Mouse (Mus musculus): ENCODE measurements at regions not wholly inside any gene's neighbourhood (a gene's known extent, or its start where the extent isn't known, plus 50 kb on each side); places are given as distances from the start of the nearest gene placed in this dataset.

- H3K27me3 ChIP-seq (ENCODE audit: control insufficient read depth, insufficient read depth, low read length), result no peaks in the 10 kb centered on the region
- H3K4me3 ChIP-seq (ENCODE audit: insufficient read depth, low read depth, low read length), result no peak overlapping the region
- no peaks in the 10 kb centered on the region for H3K79me2 ChIP-seq (ENCODE audit: control insufficient read depth, insufficient read depth, low read length)
- no peaks in the 10 kb centered on the region for H3K36me3 ChIP-seq (ENCODE audit: control insufficient read depth, insufficient read depth, low read length)
- no peaks in the 10 kb centered on the region for H3K4me1 ChIP-seq (ENCODE audit: control insufficient read depth, insufficient read depth, low read length)
- 21% methylated on average over 6 of the region's 6 CpGs for WGBS
- DNase-seq (ENCODE audit: extremely low read depth, low read depth, low spot score), result no peak
- TF ChIP-seq POLR2A (IDR thresholded peaks at IDR 0.05; ENCODE audit: extremely low read depth, insufficient read depth, low read length), result no peak
- no peak for TF ChIP-seq CTCF (IDR thresholded peaks at IDR 0.05; ENCODE audit: low read depth, low read length)
- H3K27ac ChIP-seq (replicated peaks; ENCODE audit: insufficient read depth, low read depth, low read length), result no peak overlapping the region
- H3K9ac ChIP-seq (ENCODE audit: low read depth, low read length), result no peak overlapping the region
These were observed 209.7 kb downstream of the Igsf11 start for GRCm38 (mm10) chr16:39102151-39102550.

GRCm38 (mm10) chr16:39103360-39104095, 211.1 kb downstream of the Igsf11 start:
- no peaks in the 10 kb centered on the region for H3K27me3 ChIP-seq (ENCODE audit: control insufficient read depth, insufficient read depth, low read length)
- no peaks in the 10 kb centered on the region for H3K79me2 ChIP-seq (ENCODE audit: control insufficient read depth, insufficient read depth, low read length)
- WGBS, result 56% methylated on average over 9 of the region's 9 CpGs
- no peak overlapping the region for H3K9ac ChIP-seq (ENCODE audit: low read depth, low read length)
- H3K4me3 ChIP-seq (ENCODE audit: insufficient read depth, low read depth, low read length), result no peak overlapping the region
- no peak for DNase-seq (ENCODE audit: extremely low read depth, low read depth, low spot score)
- no peaks in the 10 kb centered on the region for H3K36me3 ChIP-seq (ENCODE audit: control insufficient read depth, insufficient read depth, low read length)
- no peak overlapping the region for H3K27ac ChIP-seq (replicated peaks; ENCODE audit: insufficient read depth, low read depth, low read length)
- H3K4me1 ChIP-seq (ENCODE audit: control insufficient read depth, insufficient read depth, low read length), result no peaks in the 10 kb centered on the region
- TF ChIP-seq CTCF (IDR thresholded peaks at IDR 0.05; ENCODE audit: low read depth, low read length) (no peak), POLR2A (IDR thresholded peaks at IDR 0.05; ENCODE audit: extremely low read depth, insufficient read depth, low read length) (no peak)

- Histone ChIP-seq H3K9ac (ENCODE audit: low read depth, low read length) (no peak overlapping the region), H3K4me3 (ENCODE audit: insufficient read depth, low read depth, low read length) (no peak overlapping the region), H3K27ac (replicated peaks; ENCODE audit: insufficient read depth, low read depth, low read length) (no peak overlapping the region), H3K4me1 (ENCODE audit: control insufficient read depth, insufficient read depth, low read length) (no peaks in the 10 kb centered on the region), H3K79me2 (ENCODE audit: control insufficient read depth, insufficient read depth, low read length) (no peaks in the 10 kb centered on the region), H3K36me3 (ENCODE audit: control insufficient read depth, insufficient read depth, low read length) (no peaks in the 10 kb centered on the region), H3K27me3 (ENCODE audit: control insufficient read depth, insufficient read depth, low read length) (no peaks in the 10 kb centered on the region)
- peak; percentile 39 for DNase-seq (ENCODE audit: extremely low read depth, low read depth, low spot score)
- no peak for TF ChIP-seq CTCF (IDR thresholded peaks at IDR 0.05; ENCODE audit: low read depth, low read length)
- no peak for TF ChIP-seq POLR2A (IDR thresholded peaks at IDR 0.05; ENCODE audit: extremely low read depth, insufficient read depth, low read length)
- WGBS, result 41% methylated on average over 15 of the region's 15 CpGs
These were observed 217.0 kb downstream of the Igsf11 start for GRCm38 (mm10) chr16:39109383-39110033.

GRCm38 (mm10) chr16:39110089-39110488, 217.6 kb downstream of the Igsf11 start:
- 86% methylated on average over 5 of the region's 5 CpGs for WGBS
- H3K4me3 ChIP-seq (ENCODE audit: insufficient read depth, low read depth, low read length), result no peak overlapping the region
- no peaks in the 10 kb centered on the region for H3K79me2 ChIP-seq (ENCODE audit: control insufficient read depth, insufficient read depth, low read length)
- H3K27me3 ChIP-seq (ENCODE audit: control insufficient read depth, insufficient read depth, low read length), result no peaks in the 10 kb centered on the region
- no peaks in the 10 kb centered on the region for H3K36me3 ChIP-seq (ENCODE audit: control insufficient read depth, insufficient read depth, low read length)
- no peak for DNase-seq (ENCODE audit: extremely low read depth, low read depth, low spot score)
- TF ChIP-seq CTCF (IDR thresholded peaks at IDR 0.05; ENCODE audit: low read depth, low read length) (no peak), POLR2A (IDR thresholded peaks at IDR 0.05; ENCODE audit: extremely low read depth, insufficient read depth, low read length) (no peak)
- H3K4me1 ChIP-seq (ENCODE audit: control insufficient read depth, insufficient read depth, low read length), result no peaks in the 10 kb centered on the region
- no peak overlapping the region for H3K9ac ChIP-seq (ENCODE audit: low read depth, low read length)
- H3K27ac ChIP-seq (replicated peaks; ENCODE audit: insufficient read depth, low read depth, low read length), result no peak overlapping the region

- TF ChIP-seq POLR2A (IDR thresholded peaks at IDR 0.05; ENCODE audit: extremely low read depth, insufficient read depth, low read length) (no peak), CTCF (IDR thresholded peaks at IDR 0.05; ENCODE audit: low read depth, low read length) (no peak)
- Histone ChIP-seq H3K36me3 (ENCODE audit: control insufficient read depth, insufficient read depth, low read length) (no peaks in the 10 kb centered on the region), H3K27ac (replicated peaks; ENCODE audit: insufficient read depth, low read depth, low read length) (no peak overlapping the region), H3K27me3 (ENCODE audit: control insufficient read depth, insufficient read depth, low read length) (no peaks in the 10 kb centered on the region), H3K9ac (ENCODE audit: low read depth, low read length) (no peak overlapping the region), H3K4me3 (ENCODE audit: insufficient read depth, low read depth, low read length) (no peak overlapping the region), H3K79me2 (ENCODE audit: control insufficient read depth, insufficient read depth, low read length) (no peaks in the 10 kb centered on the region), H3K4me1 (ENCODE audit: control insufficient read depth, insufficient read depth, low read length) (no peaks in the 10 kb centered on the region)
- no peak for DNase-seq (ENCODE audit: extremely low read depth, low read depth, low spot score)
- WGBS, result 84% methylated on average over 3 of the region's 3 CpGs
These were observed 225.6 kb downstream of the Igsf11 start for GRCm38 (mm10) chr16:39118059-39118458.

- Histone ChIP-seq H3K9ac (ENCODE audit: low read depth, low read length) (no peak overlapping the region), H3K79me2 (ENCODE audit: control insufficient read depth, insufficient read depth, low read length) (no peaks in the 10 kb centered on the region), H3K4me3 (ENCODE audit: insufficient read depth, low read depth, low read length) (no peak overlapping the region), H3K36me3 (ENCODE audit: control insufficient read depth, insufficient read depth, low read length) (no peaks in the 10 kb centered on the region), H3K4me1 (ENCODE audit: control insufficient read depth, insufficient read depth, low read length) (no peaks in the 10 kb centered on the region), H3K27ac (replicated peaks; ENCODE audit: insufficient read depth, low read depth, low read length) (no peak overlapping the region), H3K27me3 (ENCODE audit: control insufficient read depth, insufficient read depth, low read length) (no peaks in the 10 kb centered on the region)
- WGBS, result 31% methylated on average over 4 of the region's 4 CpGs
- DNase-seq (ENCODE audit: extremely low read depth, low read depth, low spot score), result no peak
- TF ChIP-seq CTCF (IDR thresholded peaks at IDR 0.05; ENCODE audit: low read depth, low read length), result no peak
- no peak for TF ChIP-seq POLR2A (IDR thresholded peaks at IDR 0.05; ENCODE audit: extremely low read depth, insufficient read depth, low read length)
These were observed 227.3 kb downstream of the Igsf11 start for GRCm38 (mm10) chr16:39119811-39120210.
